ENCODE assay signal across 19 mouse cellular contexts in the genomic region with DNA sequence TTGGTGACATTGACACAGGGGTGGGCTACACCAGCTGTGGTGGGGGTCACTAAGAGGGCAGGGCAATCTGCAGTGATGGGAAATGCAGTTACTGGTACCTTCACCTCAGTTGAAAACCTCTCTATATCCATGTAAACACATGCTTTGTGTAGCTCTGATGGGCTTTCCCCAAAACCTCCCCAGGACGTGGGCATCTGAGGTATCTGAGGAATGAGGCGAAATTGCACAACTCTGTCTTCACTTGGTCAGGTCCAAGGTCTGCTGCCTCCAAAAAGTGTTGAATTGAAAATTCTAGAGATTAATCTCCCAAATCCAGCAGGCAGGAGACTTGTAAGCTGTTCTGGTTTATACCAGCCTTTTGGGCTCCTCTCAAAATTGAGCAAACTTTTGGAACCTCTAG.
DNase-seq lines count a peak whose midpoint lies in the region; ATAC-seq and TF ChIP-seq lines count a peak whose summit lies in the region.
"Had no signal": no experiment of that assay in that cellular context is flagged by ENCODE, and none has a peak within 500 bp of the region (broad histone marks: within the 10 kb centered on the region; RNA-seq: fewer than 3 reads in every experiment).

No protein-coding gene starts in this region.

- in situ Hi-C loops in Patski (cut with MboI; ENCODE audit: low pct_unique_long_range_greater_than_20kb): no loop called here

- H3K4me1 ChIP-seq in intestine, embryonic 14.5 days (replicated peaks; ENCODE audit: control insufficient read depth, insufficient read depth, low read length): no peaks in the 10 kb centered on the region
- no peaks in the 10 kb centered on the region for H3K4me1 ChIP-seq in intestine, embryonic 16.5 days (ENCODE audit: control insufficient read depth, insufficient read depth, low read length)
- H3K4me1 ChIP-seq: embryonic facial prominence, embryonic 10.5 days; embryonic facial prominence, embryonic 12.5 days; forebrain, embryonic 13.5 days; forebrain, embryonic 15.5 days had no signal

- intact Hi-C loops in heart, postnatal 10 days (cut with DNase I): no loop called here

- TF ChIP-seq CTCF in Patski (IDR thresholded peaks at IDR 0.05): no peak

- no peak overlapping the region for H3K27ac ChIP-seq in intestine, embryonic 14.5 days (ENCODE audit: low read depth)
- H3K27ac ChIP-seq in intestine, embryonic 16.5 days (ENCODE audit: low read length): no peak overlapping the region
- H3K27ac ChIP-seq: embryonic facial prominence, embryonic 10.5 days; embryonic facial prominence, embryonic 12.5 days; forebrain, embryonic 13.5 days; forebrain, embryonic 15.5 days had no signal

- no peaks in the 10 kb centered on the region for H3K9me3 ChIP-seq in intestine, embryonic 14.5 days (ENCODE audit: control insufficient read depth, low read length)
- H3K9me3 ChIP-seq in intestine, embryonic 16.5 days (ENCODE audit: control insufficient read depth, low read length): no peaks in the 10 kb centered on the region
- H3K9me3 ChIP-seq: embryonic facial prominence, embryonic 10.5 days; embryonic facial prominence, embryonic 12.5 days; forebrain, embryonic 13.5 days; forebrain, embryonic 15.5 days had no signal

- CTCF ChIA-PET in Patski (lab: Charles Lee): no interaction called here

- H3K9ac ChIP-seq in intestine, embryonic 14.5 days (ENCODE audit: low read length): no peak overlapping the region
- no peak overlapping the region for H3K9ac ChIP-seq in intestine, embryonic 16.5 days (ENCODE audit: low read depth, low read length)
- H3K9ac ChIP-seq: embryonic facial prominence, embryonic 12.5 days; forebrain, embryonic 13.5 days; forebrain, embryonic 15.5 days; forebrain, postnatal 0 days had no signal

- no peaks in the 10 kb centered on the region for H3K36me3 ChIP-seq in intestine, embryonic 14.5 days (ENCODE audit: control insufficient read depth, insufficient read depth, low read length)
- H3K36me3 ChIP-seq in intestine, embryonic 16.5 days (ENCODE audit: control insufficient read depth, insufficient read depth, low read length): no peaks in the 10 kb centered on the region
- H3K36me3 ChIP-seq: embryonic facial prominence, embryonic 10.5 days; embryonic facial prominence, embryonic 12.5 days; forebrain, embryonic 15.5 days had no signal

- 65% methylated on average over 2 of the region's 2 CpGs for WGBS in intestine, embryonic 14.5 days
- 77% methylated on average over 2 of the region's 2 CpGs for WGBS in intestine, embryonic 16.5 days

- peak; percentile 76 for DNase-seq in heart, adult 11 months
- no peak for DNase-seq in heart, postnatal 10 days
- DNase-seq in intestine, embryonic 14.5 days (ENCODE audit: low spot score): peak; percentile 43
- DNase-seq in Patski (ENCODE audit: low read depth, low spot score): no peak
- no peak for DNase-seq in left cerebral cortex, adult 11 months (ENCODE audit: low spot score)
- DNase-seq: adrenal gland, adult 2 months; adrenal gland, postnatal 10 days; adrenal gland, postnatal 25 days; cerebellum, adult 11 months; cerebellum, adult 2 months; cerebellum, adult 9-10 months; cerebellum, postnatal 10 days; cerebellum, postnatal 25 days; forebrain, postnatal 0 days had no signal

- H3K4me2 ChIP-seq in intestine, embryonic 14.5 days (ENCODE audit: low read length): no peak overlapping the region
- no peak overlapping the region for H3K4me2 ChIP-seq in intestine, embryonic 16.5 days (ENCODE audit: low read depth, low read length)
- H3K4me2 ChIP-seq: embryonic facial prominence, embryonic 12.5 days; forebrain, embryonic 13.5 days; forebrain, embryonic 15.5 days had no signal

- POLR2A ChIA-PET in Patski (lab: Charles Lee): no interaction called here

- H3K27me3 ChIP-seq in intestine, embryonic 14.5 days (replicated peaks; ENCODE audit: control insufficient read depth, insufficient read depth, low read length): no peaks in the 10 kb centered on the region
- no peaks in the 10 kb centered on the region for H3K27me3 ChIP-seq in intestine, embryonic 16.5 days (replicated peaks; ENCODE audit: control insufficient read depth, insufficient read depth, low read length)
- H3K27me3 ChIP-seq in Patski: no peaks in the 10 kb centered on the region
- H3K27me3 ChIP-seq: embryonic facial prominence, embryonic 12.5 days; forebrain, embryonic 13.5 days; forebrain, embryonic 15.5 days had no signal

- no peak overlapping the region for H3K4me3 ChIP-seq in intestine, embryonic 14.5 days (ENCODE audit: low read depth, low read length)
- H3K4me3 ChIP-seq in intestine, embryonic 16.5 days (ENCODE audit: low read length): no peak overlapping the region
- H3K4me3 ChIP-seq: embryonic facial prominence, embryonic 10.5 days; embryonic facial prominence, embryonic 12.5 days; forebrain, embryonic 13.5 days; forebrain, embryonic 15.5 days had no signal

- no peak for ATAC-seq in intestine, embryonic 14.5 days (replicated peaks; ENCODE audit: low FRiP score, low TSS enrichment, low read depth)
- ATAC-seq in intestine, embryonic 16.5 days: no peak
- peak; percentile 85 for ATAC-seq in Patski
- ATAC-seq: forebrain, embryonic 13.5 days; forebrain, embryonic 15.5 days; forebrain, postnatal 0 days had no signal

Comparison
In these comparisons a context has a peak if more than half of its experiments do, and no peak if none do; other contexts are left out.
1. DNase-seq: peak in heart, adult 11 months (single experiment) and intestine, embryonic 14.5 days (single experiment); none in heart, postnatal 10 days (0 of 2), Patski (single experiment) and left cerebral cortex, adult 11 months (single experiment).